Mouse (Mus musculus): ENCODE results near the gene Mfap4. TPM values are rescaled to one million over a fixed set of nuclear protein-coding genes. Genes with fewer than 3 reads are reported as not detected.

The Mfap4 gene
- polyA plus RNA-seq, 1 experiment from 2014 or later, result not detected

- in situ Hi-C loops (cut with MboI; ENCODE audit: low pct_unique_long_range_greater_than_20kb), result no loop called here
- CTCF ChIA-PET, result no interaction called here
- DNase-seq (ENCODE audit: low read depth, low spot score), result no peak
- ATAC-seq, result no peak
- POLR2A ChIA-PET, result interaction anchor here (1.5 kb wide), 1 partner anchor 9 kb away, joined by 5 read pairs; no protein-coding TSS in a partner anchor
- TF ChIP-seq CTCF (IDR thresholded peaks at IDR 0.05), result no peak
- no peaks in the 10 kb centered on the region for H3K27me3 ChIP-seq
These were observed 33.6 kb downstream of the Mfap4 start for GRCm38 (mm10) chr11:61518871-61519270.

- DNase-seq (ENCODE audit: low read depth, low spot score) (no peak), ATAC-seq (no peak)
- in situ Hi-C loops (cut with MboI; ENCODE audit: low pct_unique_long_range_greater_than_20kb), result no loop called here
- ChIA-PET CTCF (interaction anchor here (1.1 to 1.8 kb wide), 4 partner anchors 14 to 102 kb away, joined by 4 to 5 read pairs (median 4); partner anchors contain the start of gene B9d1), POLR2A (interaction anchor here (1.5 kb wide), 1 partner anchor 9 kb away, joined by 5 read pairs; no protein-coding TSS in a partner anchor)
- H3K27me3 ChIP-seq, result no peaks in the 10 kb centered on the region
- TF ChIP-seq CTCF (IDR thresholded peaks at IDR 0.05), result no peak
These were observed 34.4 kb downstream of the Mfap4 start for GRCm38 (mm10) chr11:61519484-61520107.

- POLR2A ChIA-PET, result no interaction called here
- no peak for ATAC-seq
- CTCF ChIA-PET, result interaction anchor here (1.5 kb wide), 1 partner anchor 8 kb away, joined by 6 read pairs; no protein-coding TSS in a partner anchor
- no peak for DNase-seq (ENCODE audit: low read depth, low spot score)
- in situ Hi-C loops (cut with MboI; ENCODE audit: low pct_unique_long_range_greater_than_20kb), result no loop called here
- H3K27me3 ChIP-seq, result no peaks in the 10 kb centered on the region
- no peak for TF ChIP-seq CTCF (IDR thresholded peaks at IDR 0.05)
These were observed 41.6 kb downstream of the Mfap4 start for GRCm38 (mm10) chr11:61526872-61527271.

- ATAC-seq, result no peak
- in situ Hi-C loops (cut with MboI; ENCODE audit: low pct_unique_long_range_greater_than_20kb), result no loop called here
- POLR2A ChIA-PET, result no interaction called here
- H3K27me3 ChIP-seq, result no peaks in the 10 kb centered on the region
- TF ChIP-seq CTCF (IDR thresholded peaks at IDR 0.05), result no peak
- DNase-seq (ENCODE audit: low read depth, low spot score), result no peak
- CTCF ChIA-PET, result interaction anchor here (1.4 to 2.1 kb wide), 2 partner anchors 12 to 16 kb away, joined by 4 to 5 read pairs; no protein-coding TSS in a partner anchor
These were observed 44.1 kb downstream of the Mfap4 start for GRCm38 (mm10) chr11:61529268-61529713.

- no peak for ATAC-seq
- CTCF ChIA-PET, result interaction anchor here (1.5 to 1.8 kb wide), 3 partner anchors 9 to 12 kb away, joined by 3 to 6 read pairs (median 5); no protein-coding TSS in a partner anchor
- DNase-seq (ENCODE audit: low read depth, low spot score), result no peak
- no peaks in the 10 kb centered on the region for H3K27me3 ChIP-seq
- TF ChIP-seq CTCF (IDR thresholded peaks at IDR 0.05), result no peak
- in situ Hi-C loops (cut with MboI; ENCODE audit: low pct_unique_long_range_greater_than_20kb), result no loop called here
- POLR2A ChIA-PET, result interaction anchor here (1.1 kb wide), 1 partner anchor 11 kb away, joined by 4 read pairs; no protein-coding TSS in a partner anchor
These were observed 47.6 kb downstream of the Mfap4 start for GRCm38 (mm10) chr11:61532820-61533219.

- DNase-seq (ENCODE audit: low read depth, low spot score) (no peak), ATAC-seq (no peak)
These were observed 48.3 kb downstream of the Mfap4 start for GRCm38 (mm10) chr11:61533571-61533970.

GRCm38 (mm10) chr11:61535530-61535929, 50.3 kb downstream of the Mfap4 start:
- ChIA-PET CTCF (interaction anchor here (1.1 to 2.3 kb wide), 4 partner anchors 9 to 20 kb away, joined by 3 to 6 read pairs (median 4); no protein-coding TSS in a partner anchor), POLR2A (interaction anchor here (1.0 kb wide), 1 partner anchor 15 kb away, joined by 3 read pairs; no protein-coding TSS in a partner anchor)
- in situ Hi-C loops (cut with MboI; ENCODE audit: low pct_unique_long_range_greater_than_20kb), result no loop called here
- TF ChIP-seq CTCF (IDR thresholded peaks at IDR 0.05), result no peak
- ATAC-seq, result no peak
- no peaks in the 10 kb centered on the region for H3K27me3 ChIP-seq
- DNase-seq (ENCODE audit: low read depth, low spot score), result no peak

More at GRCm38 (mm10) chr11:61533571-61533970, 48.3 kb downstream of the Mfap4 start:
- in situ Hi-C loops (cut with MboI; ENCODE audit: low pct_unique_long_range_greater_than_20kb), result no loop called here
- no peak for TF ChIP-seq CTCF (IDR thresholded peaks at IDR 0.05)
- POLR2A ChIA-PET, result no interaction called here
- no peaks in the 10 kb centered on the region for H3K27me3 ChIP-seq
- CTCF ChIA-PET, result interaction anchor here (2.3 kb wide), 1 partner anchor 8 kb away, joined by 6 read pairs; no protein-coding TSS in a partner anchor

GRCm38 (mm10) chr11:61536952-61537351, 51.7 kb downstream of the Mfap4 start:
- no peak for DNase-seq (ENCODE audit: low read depth, low spot score)
- CTCF ChIA-PET, result no interaction called here
- in situ Hi-C loops (cut with MboI; ENCODE audit: low pct_unique_long_range_greater_than_20kb), result no loop called here
- no peaks in the 10 kb centered on the region for H3K27me3 ChIP-seq
- POLR2A ChIA-PET, result no interaction called here
- no peak for ATAC-seq
- no peak for TF ChIP-seq CTCF (IDR thresholded peaks at IDR 0.05)

GRCm38 (mm10) chr11:61537362-61537761, 52.1 kb downstream of the Mfap4 start:
- ATAC-seq (no peak), DNase-seq (ENCODE audit: low read depth, low spot score) (no peak)
- ChIA-PET POLR2A (no interaction called here), CTCF (no interaction called here)
- H3K27me3 ChIP-seq, result no peaks in the 10 kb centered on the region
- in situ Hi-C loops (cut with MboI; ENCODE audit: low pct_unique_long_range_greater_than_20kb), result no loop called here
- TF ChIP-seq CTCF (IDR thresholded peaks at IDR 0.05), result no peak

Other genes starting within 250 kb of the Mfap4 start
- gene Aldh3a2, start 218.0 kb upstream of the Mfap4 start, polyA plus RNA-seq (2021), result 49.7 TPM
- not detected for gene Slc47a2, start 142.6 kb upstream of the Mfap4 start, polyA plus RNA-seq (2021)
- gene Slc47a1, start 107.1 kb upstream of the Mfap4 start, polyA plus RNA-seq (2021), result 0.09 TPM
- not detected for gene Rnf112, start 31.3 kb upstream of the Mfap4 start, polyA plus RNA-seq (2021)
- gene Mapk7, start 9.0 kb downstream of the Mfap4 start, polyA plus RNA-seq (2021), result 30.1 TPM
- 100 TPM for gene B9d1, start 19.7 kb downstream of the Mfap4 start, polyA plus RNA-seq (2021)
- gene Epn2, start 94.3 kb downstream of the Mfap4 start, polyA plus RNA-seq (2021), result 84.4 TPM
- gene Grap, start 167.8 kb downstream of the Mfap4 start, polyA plus RNA-seq (2021), result 0.12 TPM
- gene Fam83g, start 198.7 kb downstream of the Mfap4 start, polyA plus RNA-seq (2021), result not detected
- gene Slc5a10, start 235.4 kb downstream of the Mfap4 start, polyA plus RNA-seq (2021), result not detected

All from Patski (cell line).